Mouse (Mus musculus) lung, postnatal 0 days (tissue): ENCODE results near the gene Rab3gap1.

Experiments
- CTCF ChIP-seq: IDR thresholded peaks from 2 replicates; pipeline ENCODE4 v1.5.1; 2016; ENCODE audit warnings: antibody characterized with exemption, mild to moderate bottlenecking
- EP300 ChIP-seq: IDR thresholded peaks from 2 replicates; pipeline ENCODE4 v1.6.1; 2016; ENCODE audit warnings: antibody characterized with exemption, mild to moderate bottlenecking, control low read depth

DNA sequence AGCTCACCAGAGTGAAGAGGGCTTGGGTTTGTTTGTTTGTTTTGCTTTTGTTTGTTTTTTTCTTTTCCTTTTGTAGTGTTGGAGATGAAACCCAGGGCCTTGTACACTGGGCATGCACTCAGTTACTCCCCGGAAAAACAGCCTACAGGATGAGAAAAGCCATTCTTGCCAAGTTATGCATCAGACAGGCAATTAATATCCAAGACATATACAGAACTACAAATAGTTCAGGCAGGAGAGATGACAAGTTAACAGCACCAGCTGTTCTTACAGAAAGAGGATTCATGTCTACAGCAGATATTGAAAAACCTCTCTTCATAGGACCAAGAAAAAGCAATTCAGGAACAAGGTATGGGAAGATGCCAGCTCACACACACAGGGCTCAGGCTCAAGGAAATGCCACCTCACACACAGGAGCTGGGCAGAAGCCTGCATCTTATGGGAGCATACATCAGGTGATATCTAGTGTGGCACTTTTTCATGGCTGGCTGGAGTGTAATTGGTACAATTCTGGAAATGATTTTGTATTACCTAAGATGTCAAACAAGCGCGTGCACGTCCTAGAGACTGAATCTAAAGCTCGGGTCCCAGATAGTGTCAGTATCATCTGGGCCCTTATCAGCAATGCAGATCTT, 78.2 kb downstream of the Rab3gap1 start:
- TF ChIP-seq CTCF, result no peak
- no peak for TF ChIP-seq EP300
